8 mouse cellular contexts compared by ENCODE assay signal in the genomic region with DNA sequence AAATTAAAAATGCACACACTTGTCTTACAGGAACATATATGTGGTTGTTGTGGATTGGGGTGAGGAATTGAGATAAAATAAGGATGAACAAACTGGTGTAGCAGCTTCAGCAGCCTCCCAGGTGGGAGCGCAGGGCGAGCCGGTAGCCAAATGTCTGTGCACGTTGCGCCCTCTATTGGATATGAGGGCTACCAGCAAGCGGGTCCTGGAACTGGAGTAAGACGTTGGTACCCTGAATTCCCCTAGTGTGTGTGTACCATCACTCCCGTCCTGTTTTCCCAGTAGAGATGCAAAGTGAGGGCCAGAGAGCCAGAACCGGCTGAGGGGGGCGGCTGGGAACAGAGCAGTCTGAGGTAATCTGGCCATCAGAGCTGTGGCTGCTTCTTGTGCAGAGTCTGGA. TPM values are rescaled to one million over a fixed set of nuclear protein-coding genes. Genes with fewer than 3 reads are reported as not detected.
DNase-seq lines count a peak whose midpoint lies in the region; ATAC-seq and TF ChIP-seq lines count a peak whose summit lies in the region.

No protein-coding gene starts in this region.

- H3K27ac ChIP-seq in neural tube, embryonic 11.5 days (ENCODE audit: low read depth, low read length) = no peak overlapping the region
- no peak overlapping the region for H3K27ac ChIP-seq in embryonic fibroblast, embryonic 13.5 days (ENCODE audit: insufficient read depth, low read length)
- H3K27ac ChIP-seq in hindbrain, postnatal 0 days = no peak overlapping the region

- no peaks in the 10 kb centered on the region for H3K9me3 ChIP-seq in neural tube, embryonic 11.5 days (ENCODE audit: control insufficient read depth, low read length)
- H3K9me3 ChIP-seq in hindbrain, postnatal 0 days (ENCODE audit: low read length) = no peaks in the 10 kb centered on the region

- no peak for ATAC-seq in neural tube, embryonic 11.5 days (ENCODE audit: insufficient read depth, low FRiP score, low TSS enrichment)
- peak; percentile 80 for ATAC-seq in hindbrain, postnatal 0 days
- peak; percentile 98 for ATAC-seq in megakaryocyte progenitor cell, adult 5-6 weeks (replicated peaks; ENCODE audit: poor library complexity)

- peak; percentile 60 for DNase-seq in neural tube, embryonic 11.5 days (ENCODE audit: low spot score)
- no peak for DNase-seq in neural tube, embryonic 10.5 days (ENCODE audit: extremely low spot score, low spot score)
- peak; percentile 49 for DNase-seq in adrenal gland, adult 8-10 months
- peak; percentile 85 for DNase-seq in hindbrain, postnatal 0 days (ENCODE audit: low spot score)
- DNase-seq in layer of hippocampus, postnatal 25 days (ENCODE audit: extremely low spot score in 1 of 2, low spot score in 1 of 2) = peak; percentile 54 to 73
- peak; percentile 61 to 82 for DNase-seq in spleen, postnatal 4 days (ENCODE audit: low spot score in 2 of 2)

- no peaks in the 10 kb centered on the region for H3K27me3 ChIP-seq in neural tube, embryonic 11.5 days (ENCODE audit: control insufficient read depth, insufficient read depth, low read length)
- H3K27me3 ChIP-seq in hindbrain, postnatal 0 days (ENCODE audit: insufficient read depth, low read length) = no peaks in the 10 kb centered on the region

- TF ChIP-seq POLR2A in embryonic fibroblast, embryonic 13.5 days (IDR thresholded peaks at IDR 0.05; ENCODE audit: low read depth, low read length) = no peak

- TF ChIP-seq CTCF in embryonic fibroblast, embryonic 13.5 days (IDR thresholded peaks at IDR 0.05; ENCODE audit: borderline replicate concordance, insufficient read depth, low read length) = peak; percentile 91
- TF ChIP-seq CTCF in hindbrain, postnatal 0 days (IDR thresholded peaks at IDR 0.05; ENCODE audit: low read depth) = peak; percentile 86

- no peaks in the 10 kb centered on the region for H3K36me3 ChIP-seq in neural tube, embryonic 11.5 days (ENCODE audit: control insufficient read depth, insufficient read depth, low read length)
- no peaks in the 10 kb centered on the region for H3K36me3 ChIP-seq in hindbrain, postnatal 0 days (ENCODE audit: insufficient read depth, low read length)

- H3K4me1 ChIP-seq in neural tube, embryonic 11.5 days (ENCODE audit: control insufficient read depth, insufficient read depth, low read length) = peaks cover 2% of the 10 kb centered on the region
- no peaks in the 10 kb centered on the region for H3K4me1 ChIP-seq in embryonic fibroblast, embryonic 13.5 days (ENCODE audit: control insufficient read depth, insufficient read depth, low read length)
- H3K4me1 ChIP-seq in hindbrain, postnatal 0 days (ENCODE audit: insufficient read depth, low read length) = no peaks in the 10 kb centered on the region

- no peak overlapping the region for H3K4me3 ChIP-seq in neural tube, embryonic 11.5 days (ENCODE audit: low read depth, low read length)
- no peak overlapping the region for H3K4me3 ChIP-seq in embryonic fibroblast, embryonic 13.5 days (ENCODE audit: insufficient read depth, low read length)
- H3K4me3 ChIP-seq in hindbrain, postnatal 0 days (ENCODE audit: low read length) = no peak overlapping the region

- no peak overlapping the region for H3K4me2 ChIP-seq in neural tube, embryonic 11.5 days (ENCODE audit: low read depth)
- H3K4me2 ChIP-seq in hindbrain, postnatal 0 days (ENCODE audit: low read depth, low read length) = no peak overlapping the region

- WGBS in neural tube, embryonic 11.5 days = 6% methylated on average over 10 of the region's 10 CpGs
- 9% methylated on average over 10 of the region's 10 CpGs for WGBS in hindbrain, postnatal 0 days

- H3K9ac ChIP-seq in neural tube, embryonic 11.5 days (ENCODE audit: low read length) = no peak overlapping the region
- no peak overlapping the region for H3K9ac ChIP-seq in hindbrain, postnatal 0 days (replicated peaks; ENCODE audit: low read length)

RNA-seq across cellular contexts. Expression of a gene that starts 15.3 kb away (rescaled TPM):
- not detected in 2 replicates for polyA plus RNA-seq in neural tube, embryonic 11.5 days (2014; fragmentation: Nextera tagmentation; extraction: Ambion mirVana)
- not detected for total RNA-seq in adrenal gland, adult 8-10 months (2022)
- polyA plus RNA-seq in embryonic fibroblast, embryonic 13.5 days (2011; ENCODE audit: insufficient read length, low read depth, missing spikeins) = not detected in 2 replicates
- not detected in 2 replicates for total RNA-seq in hindbrain, postnatal 0 days (2014; rRNA removed)
- 0.51 and 0.64 TPM in 2 replicates for polyA plus RNA-seq in hindbrain, postnatal 0 days (2015; fragmentation: Nextera tagmentation; extraction: Ambion mirVana)
- under 1 TPM in 1 of 2 experiments, not detected in 1; 0.59 TPM for total RNA-seq in layer of hippocampus, postnatal 25 days (2021)
- total RNA-seq in megakaryocyte progenitor cell, adult 5-6 weeks (2015) = not detected in 2 replicates
- total RNA-seq in megakaryocyte progenitor cell, adult 5-6 weeks (2017) = not detected in 2 replicates

RNA-seq across cellular contexts. Expression of a gene that starts 31.6 kb away (rescaled TPM):
- 48.7 and 55.2 TPM in 2 replicates for polyA plus RNA-seq in neural tube, embryonic 11.5 days (2014; fragmentation: Nextera tagmentation; extraction: Ambion mirVana)
- total RNA-seq in adrenal gland, adult 8-10 months (2022) = 10 to 100 TPM; 38.2 to 75.2 (median 53.9) TPM
- polyA plus RNA-seq in embryonic fibroblast, embryonic 13.5 days (2011; ENCODE audit: insufficient read length, low read depth, missing spikeins) = 42.8 and 54.0 TPM in 2 replicates
- total RNA-seq in hindbrain, postnatal 0 days (2014; rRNA removed) = 241 and 252 TPM in 2 replicates
- 123 and 139 TPM in 2 replicates for polyA plus RNA-seq in hindbrain, postnatal 0 days (2015; fragmentation: Nextera tagmentation; extraction: Ambion mirVana)
- 100 to 1,000 TPM; 176 to 191 TPM for total RNA-seq in layer of hippocampus, postnatal 25 days (2021)
- total RNA-seq in megakaryocyte progenitor cell, adult 5-6 weeks (2015) = 3.9 and 5.0 TPM in 2 replicates
- 2.0 and 5.5 TPM in 2 replicates for total RNA-seq in megakaryocyte progenitor cell, adult 5-6 weeks (2017)

RNA-seq across cellular contexts. Expression of a gene that starts 32.2 kb away (rescaled TPM):
- 102 and 108 TPM in 2 replicates for polyA plus RNA-seq in neural tube, embryonic 11.5 days (2014; fragmentation: Nextera tagmentation; extraction: Ambion mirVana)
- 100 to 1,000 TPM; 109 to 120 (median 112) TPM for total RNA-seq in adrenal gland, adult 8-10 months (2022)
- polyA plus RNA-seq in embryonic fibroblast, embryonic 13.5 days (2011; ENCODE audit: insufficient read length, low read depth, missing spikeins) = 38.9 and 39.0 TPM in 2 replicates
- total RNA-seq in hindbrain, postnatal 0 days (2014; rRNA removed) = 41.3 and 58.7 TPM in 2 replicates
- polyA plus RNA-seq in hindbrain, postnatal 0 days (2015; fragmentation: Nextera tagmentation; extraction: Ambion mirVana) = 117 and 119 TPM in 2 replicates
- 10 to 100 TPM; 40.0 to 40.9 TPM for total RNA-seq in layer of hippocampus, postnatal 25 days (2021)
- 35.2 and 47.5 TPM in 2 replicates for total RNA-seq in megakaryocyte progenitor cell, adult 5-6 weeks (2015)
- 24.9 and 34.2 TPM in 2 replicates for total RNA-seq in megakaryocyte progenitor cell, adult 5-6 weeks (2017)

RNA-seq across cellular contexts. Expression of a gene that starts 59.2 kb away (rescaled TPM):
- polyA plus RNA-seq in neural tube, embryonic 11.5 days (2014; fragmentation: Nextera tagmentation; extraction: Ambion mirVana) = 0.15 and 0.57 TPM in 2 replicates
- under 1 TPM in 1 of 4 experiments, not detected in 3; 0.89 TPM for total RNA-seq in adrenal gland, adult 8-10 months (2022)
- not detected in 2 replicates for polyA plus RNA-seq in embryonic fibroblast, embryonic 13.5 days (2011; ENCODE audit: insufficient read length, low read depth, missing spikeins)
- 0.42 and 1.8 TPM in 2 replicates for total RNA-seq in hindbrain, postnatal 0 days (2014; rRNA removed)
- polyA plus RNA-seq in hindbrain, postnatal 0 days (2015; fragmentation: Nextera tagmentation; extraction: Ambion mirVana) = 0.14 and 2.0 TPM in 2 replicates
- total RNA-seq in layer of hippocampus, postnatal 25 days (2021) = under 1 TPM; 0.19 to 0.20 TPM
- total RNA-seq in megakaryocyte progenitor cell, adult 5-6 weeks (2015) = 0.07 TPM in 1 of 2 replicates, not detected in the other
- total RNA-seq in megakaryocyte progenitor cell, adult 5-6 weeks (2017) = 0.17 TPM in 1 of 2 replicates, not detected in the other

Comparison
In these comparisons a context has a peak if more than half of its experiments do, and no peak if none do; other contexts are left out.
1. RNA of a gene that starts 31.6 kb away (total RNA-seq): 241 to 252 TPM in hindbrain, postnatal 0 days, 176 to 191 TPM in layer of hippocampus, postnatal 25 days and 38.2 to 75.2 TPM in adrenal gland, adult 8-10 months; 2.0 to 5.5 TPM in megakaryocyte progenitor cell, adult 5-6 weeks; every median in the first group is over 4 times any median in the second.